Mouse (Mus musculus) heart, postnatal 25 days (tissue): ENCODE measurements at regions not wholly inside any gene's neighbourhood (a gene's known extent, or its start where the extent isn't known, plus 50 kb on each side); places are given as distances from the start of the nearest gene placed in this dataset.

ENCODE experiments used
- DNase-seq: peaks from one replicate; pipeline ENCODE4 v3.0.0; 2022; ENCODE audit warnings: low spot score
- intact Hi-C: fragments of 180-260 bp; cut with DNase I; formaldehyde crosslinking; loops from one replicate; pipeline ENCODE4 v1.15.1; 2025

- intact Hi-C loops: no loop called here
- DNase-seq: no peak
These were observed 321.7 kb upstream of the Clec14a start for GRCm38 (mm10) chr12:58590547-58591479.

GRCm38 (mm10) chr12:58581811-58582572 lies 312.9 kb upstream of the Clec14a start:
- intact Hi-C loops: no loop called here
- DNase-seq: no peak

- no peak for DNase-seq
These were observed 300.0 kb upstream of the Clec14a start for GRCm38 (mm10) chr12:58569056-58569455.

GRCm38 (mm10) chr12:58560840-58561239 lies 291.8 kb upstream of the Clec14a start:
- intact Hi-C loops: no loop called here
- DNase-seq: no peak

More at GRCm38 (mm10) chr12:58569056-58569455, 300.0 kb upstream of the Clec14a start:
- intact Hi-C loops: no loop called here

- intact Hi-C loops: no loop called here
- DNase-seq: no peak
These were observed 290.7 kb upstream of the Clec14a start for GRCm38 (mm10) chr12:58559833-58560232.

- intact Hi-C loops: no loop called here
- DNase-seq: no peak
These were observed 288.2 kb upstream of the Clec14a start for GRCm38 (mm10) chr12:58557261-58557660.

GRCm38 (mm10) chr12:58556741-58557140 lies 287.7 kb upstream of the Clec14a start:
- DNase-seq: no peak
- intact Hi-C loops: no loop called here

- no peak for DNase-seq
- intact Hi-C loops: no loop called here
These were observed 287.0 kb upstream of the Clec14a start for GRCm38 (mm10) chr12:58556060-58556459.

GRCm38 (mm10) chr12:58550859-58551761 lies 282.0 kb upstream of the Clec14a start:
- DNase-seq: no peak
- intact Hi-C loops: no loop called here

GRCm38 (mm10) chr12:58545832-58546538 lies 276.9 kb upstream of the Clec14a start:
- DNase-seq: no peak
- intact Hi-C loops: no loop called here

GRCm38 (mm10) chr12:58544862-58545261 lies 275.8 kb upstream of the Clec14a start:
- no peak for DNase-seq
- intact Hi-C loops: no loop called here

- DNase-seq: peak; percentile 7
- intact Hi-C loops: loop anchor here (5.0 kb wide), 1 partner anchor 326 kb away; the partner anchor contains the start of gene Sstr1
These were observed 269.2 kb upstream of the Clec14a start for GRCm38 (mm10) chr12:58538305-58538719.

GRCm38 (mm10) chr12:58537833-58538232 lies 268.7 kb upstream of the Clec14a start:
- intact Hi-C loops: loop anchor here (5.0 kb wide), 1 partner anchor 326 kb away; the partner anchor contains the start of gene Sstr1
- no peak for DNase-seq

GRCm38 (mm10) chr12:58536381-58536992 lies 267.4 kb upstream of the Clec14a start:
- intact Hi-C loops: loop anchor here (5.0 kb wide), 1 partner anchor 324 kb away; the partner anchor contains the start of gene Sstr1
- no peak for DNase-seq

- intact Hi-C loops: no loop called here
- no peak for DNase-seq
These were observed 261.2 kb upstream of the Clec14a start for GRCm38 (mm10) chr12:58530306-58530705.

- no peak for DNase-seq
- intact Hi-C loops: no loop called here
These were observed 247.7 kb upstream of the Clec14a start for GRCm38 (mm10) chr12:58516800-58517199.

- no peak for DNase-seq
- intact Hi-C loops: no loop called here
These were observed 244.9 kb upstream of the Clec14a start for GRCm38 (mm10) chr12:58513951-58514350.

GRCm38 (mm10) chr12:58512645-58513044 lies 243.6 kb upstream of the Clec14a start:
- no peak for DNase-seq
- intact Hi-C loops: no loop called here

GRCm38 (mm10) chr12:58504283-58504682 lies 235.2 kb upstream of the Clec14a start:
- no peak for DNase-seq
- intact Hi-C loops: no loop called here
